Mouse (Mus musculus) bone marrow, adult 2 months (tissue): ENCODE results near the gene Zfp583. TPM values are rescaled to one million over a fixed set of nuclear protein-coding genes. Genes with fewer than 3 reads are reported as not detected.
"Not testable (repeated sequence)": the region's sequence is repeated elsewhere in the genome, so short reads cannot be mapped to it uniquely, and the experiment has no call there.

Experiments used
- H3K27ac ChIP-seq: fragments of 200-500 bp; 2 replicates; pipeline ENCODE4 v1.5.1; 2012; ENCODE audit warnings: low read depth, mild to moderate bottlenecking, control low read depth, inconsistent platforms, low read length; ENCODE audit not compliant: control insufficient read depth, poor library complexity, insufficient read depth
- H3K4me1 ChIP-seq: fragments of 200-500 bp; 2 replicates; pipeline ENCODE4 v1.6.1; 2011; ENCODE audit warnings: low read length; ENCODE audit not compliant: control insufficient read depth, insufficient read depth
- H3K4me3 ChIP-seq: fragments of 200-500 bp; replicated peaks from 2 replicates; pipeline ENCODE3; 2011; ENCODE audit warnings: mild to moderate bottlenecking, low read depth, low read length, control low read depth; ENCODE audit not compliant: control insufficient read depth
- CTCF ChIP-seq: fragments of 200-500 bp; IDR thresholded peaks from 2 replicates; pipeline ENCODE4 v1.5.1; 2011; ENCODE audit warnings: low read length, control low read depth; ENCODE audit not compliant: control insufficient read depth, insufficient read depth
- POLR2A ChIP-seq: fragments of 200-500 bp; IDR thresholded peaks from 2 replicates; pipeline ENCODE4 v1.6.1; 2011; ENCODE audit warnings: low read depth, mild to moderate bottlenecking, control low read depth, low read length, borderline replicate concordance; ENCODE audit not compliant: control insufficient read depth
- WGBS: fragments of 180-500 bp; shearing (Covaris S2); methylation state at CpG from one replicate; pipeline ENCODE4 v1.1.7; 2018; 5-methylcytosine and 5-hydroxymethylcytosine counted together
- polyA plus RNA-seq: library from polyadenylated mRNA; stranded (reverse); fragments of >200 nt; gene quantifications from 2 replicates; pipeline ENCODE4 v1.2.4, GENCODE M21; 2011; ENCODE audit warnings: low replicate concordance; ENCODE audit not compliant: missing spikeins, insufficient read depth, insufficient read length

Zfp583 gene
- polyA plus RNA-seq, 1 experiment, result not detected

GRCm38 (mm10) chr7:6330458-6331232 is 440 bp downstream of the Zfp583 start:
- peak overlapping the region; percentile 18; the same call in 1 of the 2 replicates for H3K27ac ChIP-seq
- peak overlapping the region; percentile 73 for H3K4me3 ChIP-seq
- WGBS, result 14% methylated on average over 23 of the region's 23 CpGs
- H3K4me1 ChIP-seq, result peaks cover 2% of the 10 kb centered on the region
- TF ChIP-seq CTCF (no peak), POLR2A (no peak)

GRCm38 (mm10) chr7:6300796-6301195 is 30.3 kb downstream of the Zfp583 start:
- H3K27ac ChIP-seq, H3K4me1 ChIP-seq, H3K4me3 ChIP-seq: not testable (repeated sequence)
- WGBS, result 82% methylated on average over 11 of the region's 11 CpGs

GRCm38 (mm10) chr7:6291121-6291520 is 40.0 kb downstream of the Zfp583 start:
- 70% methylated on average over 6 of the region's 6 CpGs for WGBS
- not testable (repeated sequence) for H3K4me1 ChIP-seq, H3K4me3 ChIP-seq, H3K27ac ChIP-seq

- Histone ChIP-seq H3K27ac (no peak overlapping the region), H3K4me1 (no peaks in the 10 kb centered on the region; the same call in 1 of the 2 replicates), H3K4me3 (peak overlapping the region; percentile 95)
- WGBS, result 31% methylated on average over 15 of the region's 15 CpGs
- TF ChIP-seq CTCF (no peak), POLR2A (no peak)
Measured at GRCm38 (mm10) chr7:6286921-6287531, 44.1 kb downstream of the Zfp583 start.

GRCm38 (mm10) chr7:6285842-6286705 is 45.0 kb downstream of the Zfp583 start, which contains the start of gene Zfp667:
TSS of gene Zfp667 (plus strand) at chr7:6286579.
- Histone ChIP-seq H3K27ac (peak within 1 kb of the TSS; percentile 59), H3K4me1 (no peaks in the 10 kb centered on the region; the same call in 1 of the 2 replicates), H3K4me3 (peak within 1 kb of the TSS; percentile 95)
- 1% methylated on average over 50 of the region's 50 CpGs for WGBS
- TF ChIP-seq CTCF, result no peak
- 0 out of 2 replicates have a peak, but pooled peaks have one; percentile 14 for TF ChIP-seq POLR2A

GRCm38 (mm10) chr7:6285366-6285765 is 45.7 kb downstream of the Zfp583 start:
- Histone ChIP-seq H3K4me1 (no peaks in the 10 kb centered on the region; the same call in 1 of the 2 replicates), H3K27ac (no peak overlapping the region), H3K4me3 (no peak overlapping the region)
- 47% methylated on average over 6 of the region's 6 CpGs for WGBS
- TF ChIP-seq POLR2A (no peak), CTCF (no peak)

- TF ChIP-seq POLR2A (no peak), CTCF (no peak)
- no peaks in the 10 kb centered on the region; the same call in 1 of the 2 replicates for H3K4me1 ChIP-seq
- no peak overlapping the region for H3K27ac ChIP-seq
- no peak overlapping the region for H3K4me3 ChIP-seq
- WGBS, result 91% methylated on average over 4 of the region's 4 CpGs
Measured at GRCm38 (mm10) chr7:6284442-6285012, 46.6 kb downstream of the Zfp583 start.
